Mouse (Mus musculus) ES-CJ7 (cell line): ENCODE measurements around the gene Tspan18.

Experiments used
- DNase-seq: peaks from one replicate; pipeline ENCODE4 v3.0.0; 2011; ENCODE audit warnings: low read depth, low spot score

Gene Tspan18

GRCm38 (mm10) chr2:93339373-93340106 is 5.2 kb upstream of the Tspan18 start:
- DNase-seq = no peak

DNA sequence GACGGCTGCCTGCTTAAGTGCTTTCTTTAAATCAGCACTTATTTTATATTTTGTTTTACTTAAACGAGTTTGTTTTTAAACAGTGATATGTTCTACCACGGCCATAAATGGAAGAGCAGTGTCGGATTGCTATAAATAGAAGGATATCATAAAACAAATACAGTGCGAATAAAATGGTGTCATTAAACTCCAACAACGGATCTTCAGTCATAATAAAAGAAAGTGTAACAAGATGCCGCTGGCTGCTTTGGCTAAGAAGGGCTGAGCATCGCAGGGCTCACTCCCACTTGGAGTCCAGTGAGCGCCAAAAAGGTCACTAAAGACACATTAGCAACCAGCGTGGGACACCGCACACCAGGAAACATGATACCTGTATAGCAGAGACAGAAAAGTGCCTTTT is 1.7 kb upstream of the Tspan18 start:
- no peak for DNase-seq

DNA sequence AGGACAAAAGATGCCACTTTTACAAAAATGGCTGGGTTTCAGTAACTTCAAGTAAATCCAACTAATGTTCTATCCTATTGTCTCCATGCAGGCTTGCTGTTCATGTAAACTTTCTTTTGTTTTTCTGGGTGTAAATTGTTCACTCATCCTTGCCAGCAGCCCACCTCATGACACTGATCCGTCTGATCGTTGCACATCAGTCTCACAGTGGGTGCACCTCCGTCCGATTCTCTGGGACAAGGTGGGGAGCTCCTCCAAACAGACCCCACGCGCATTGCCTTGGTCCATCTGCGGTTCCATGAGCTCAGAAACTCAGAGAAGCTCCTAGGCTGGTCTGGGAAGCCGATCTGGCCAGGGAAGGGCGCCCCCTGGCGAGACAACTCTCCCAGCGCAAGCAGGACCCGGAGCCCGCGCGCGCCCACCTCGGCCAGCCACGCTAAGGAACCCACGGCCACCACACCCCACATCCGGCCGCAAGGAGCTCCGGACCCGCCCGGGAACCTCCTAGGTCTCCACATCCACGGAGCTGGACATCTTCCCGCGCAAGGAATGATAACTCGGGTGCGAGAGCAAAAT is 976 bp downstream of the Tspan18 start:
- peak; percentile 60 for DNase-seq

DNA sequence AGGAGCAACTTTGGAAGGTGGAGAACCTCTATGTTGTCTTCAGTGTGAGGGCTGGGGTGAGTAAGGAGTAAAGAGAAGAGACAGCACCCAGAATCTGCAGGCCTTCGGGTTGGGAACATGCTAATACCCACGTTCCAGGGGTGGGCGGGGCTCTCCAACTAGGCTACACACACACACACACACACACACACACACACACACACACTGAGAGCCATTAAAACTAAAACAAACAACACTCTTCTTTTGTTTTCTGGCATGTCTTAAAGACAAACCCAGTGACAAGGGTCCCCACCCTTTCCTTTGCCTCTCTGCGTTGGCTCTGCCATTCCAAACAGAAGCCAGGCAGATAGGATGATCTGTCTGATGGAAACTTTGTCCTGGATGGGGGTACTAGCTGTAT is 2.0 kb downstream of the Tspan18 start:
- DNase-seq = no peak

DNA sequence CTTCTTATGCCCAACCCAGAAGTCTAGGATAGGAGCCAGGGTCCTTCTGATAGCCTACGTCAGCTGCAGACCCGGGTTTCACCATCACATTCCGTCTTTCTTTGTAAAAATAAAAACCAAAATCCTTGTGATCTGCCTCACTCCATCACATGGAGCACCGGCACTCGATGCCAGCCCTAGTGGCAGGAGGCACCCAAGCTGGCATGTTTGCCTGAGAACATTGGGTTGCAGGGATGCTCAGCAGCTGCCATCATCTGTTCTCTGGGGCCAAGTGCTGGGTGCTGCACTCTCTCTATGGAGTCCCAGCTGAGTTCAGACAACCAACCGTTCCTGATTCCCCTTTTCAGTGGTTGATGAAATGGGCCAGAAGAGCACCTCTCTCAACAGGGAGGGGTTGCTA is 3.2 kb downstream of the Tspan18 start:
- DNase-seq = no peak

DNA sequence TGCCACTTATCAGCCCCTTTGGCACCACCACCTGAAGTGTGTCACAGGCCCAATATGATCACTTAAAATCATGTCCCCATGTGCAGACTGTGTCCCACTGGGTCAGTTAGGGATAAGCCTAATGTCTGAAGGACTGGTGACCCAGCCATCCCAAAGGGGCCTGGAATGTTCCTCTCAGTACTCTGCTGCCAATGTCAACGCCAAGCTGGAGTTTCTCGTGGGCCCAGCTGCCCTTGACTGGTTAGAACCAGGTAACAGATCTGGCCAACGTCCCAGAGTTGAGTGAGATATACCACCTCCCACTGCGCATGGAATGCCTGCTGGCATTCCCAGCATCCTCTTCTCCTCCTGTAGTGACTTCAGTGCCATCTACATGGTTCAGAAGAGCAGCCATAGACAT is 5.2 kb downstream of the Tspan18 start:
- DNase-seq = no peak

DNA sequence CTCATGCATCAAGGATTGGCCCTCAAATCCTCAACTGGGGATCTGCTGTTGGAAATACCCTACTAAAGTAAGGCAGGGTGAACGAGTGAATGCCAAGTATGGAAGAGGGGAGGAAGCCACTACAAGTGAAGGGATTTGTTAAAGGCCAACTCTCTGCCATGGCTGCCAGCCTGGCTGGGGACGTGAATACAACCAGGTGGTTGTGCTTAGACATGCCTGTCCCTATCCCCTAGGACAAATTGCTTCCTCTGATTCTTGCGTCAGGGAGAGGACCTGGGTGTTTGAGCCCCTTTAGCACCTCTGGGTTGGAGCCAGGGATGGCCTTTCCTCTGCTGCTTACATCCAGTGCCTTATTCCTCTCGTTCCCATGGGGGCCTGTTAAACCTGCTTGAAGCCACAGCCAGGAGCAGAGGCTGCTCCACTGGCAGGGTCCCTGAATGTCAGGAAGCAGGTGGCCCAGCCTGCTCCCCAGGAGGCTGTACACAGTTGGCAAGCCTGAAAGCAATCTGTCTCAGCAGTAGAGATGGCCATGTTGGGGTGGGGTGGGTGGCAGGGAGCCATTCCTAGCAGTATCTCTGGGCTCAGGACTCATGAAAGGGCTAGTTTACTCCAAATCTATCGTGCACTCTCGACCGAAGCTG is 6.3 kb downstream of the Tspan18 start:
- no peak for DNase-seq

GRCm38 (mm10) chr2:93324681-93325080 is 9.6 kb downstream of the Tspan18 start:
- no peak for DNase-seq

DNA sequence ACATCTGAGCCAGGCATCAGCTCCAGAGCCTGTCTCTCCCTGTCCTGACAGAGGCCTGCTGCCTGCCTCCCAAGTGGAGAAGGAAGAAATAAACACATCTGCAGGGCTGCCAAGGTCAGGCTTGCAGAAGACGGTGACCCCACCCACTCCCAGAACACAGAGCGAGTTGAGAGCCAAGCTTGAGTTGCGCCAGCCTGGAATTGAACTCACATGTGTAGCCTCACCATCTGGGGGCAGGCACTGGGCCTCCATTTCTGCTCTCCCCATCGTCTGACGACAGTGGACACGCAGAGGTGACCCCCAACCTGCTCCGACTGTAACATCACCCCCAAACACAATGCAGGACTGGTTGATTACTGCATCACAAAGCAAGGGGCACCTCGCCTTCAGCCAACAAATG is 12.4 kb downstream of the Tspan18 start:
- peak; percentile 12 for DNase-seq

GRCm38 (mm10) chr2:93320267-93320666 is 14.0 kb downstream of the Tspan18 start:
- no peak for DNase-seq

DNA sequence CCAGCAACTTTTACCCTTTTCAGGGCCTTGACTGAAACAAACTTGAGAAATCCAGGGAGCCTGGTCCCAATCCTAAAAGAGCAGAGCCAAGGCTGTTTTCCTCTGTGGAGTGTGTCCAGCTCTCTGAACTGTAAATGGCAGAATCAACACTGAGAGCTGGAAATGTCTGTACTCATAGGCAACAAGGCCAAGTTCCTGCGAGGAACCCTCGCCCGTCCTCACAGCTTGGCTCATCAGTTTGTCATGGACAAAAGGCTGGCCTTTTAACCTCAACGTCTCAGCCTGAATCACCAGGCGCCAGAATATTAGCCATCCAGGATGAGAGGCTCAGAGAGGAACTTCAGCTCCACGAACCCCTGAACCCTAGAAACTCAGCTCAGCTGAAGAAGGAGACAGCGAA is 14.7 kb downstream of the Tspan18 start:
- DNase-seq = no peak

DNA sequence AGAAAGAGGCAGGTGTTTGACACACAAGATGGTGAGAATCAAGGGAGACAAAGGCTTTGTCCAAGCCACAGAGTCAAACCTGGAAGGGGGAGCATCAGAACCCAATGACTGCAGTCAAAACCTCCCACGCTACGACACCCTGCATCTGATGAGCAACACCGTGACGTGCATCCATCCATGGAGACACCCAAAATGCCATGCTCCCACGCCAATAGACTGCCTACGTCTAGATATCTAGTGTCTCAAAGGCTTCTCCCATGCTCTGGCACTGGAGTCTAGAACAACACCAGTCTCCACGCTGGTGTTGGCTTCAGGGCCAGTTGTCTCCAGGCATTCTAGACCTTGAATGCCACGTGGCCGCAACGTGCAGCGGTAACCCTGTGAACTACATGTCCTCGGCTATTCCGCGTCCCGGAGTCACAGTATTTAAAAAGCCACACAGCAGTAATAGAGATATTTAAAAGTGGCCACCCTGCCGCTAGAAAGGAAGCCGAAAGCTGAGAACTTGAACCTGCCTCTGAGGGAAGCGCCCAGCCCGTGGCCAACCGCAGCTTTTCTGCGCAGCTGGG is 15.4 kb downstream of the Tspan18 start:
- no peak for DNase-seq

- no peak for DNase-seq
Measured at GRCm38 (mm10) chr2:93313768-93314632, 20.3 kb downstream of the Tspan18 start.

DNA sequence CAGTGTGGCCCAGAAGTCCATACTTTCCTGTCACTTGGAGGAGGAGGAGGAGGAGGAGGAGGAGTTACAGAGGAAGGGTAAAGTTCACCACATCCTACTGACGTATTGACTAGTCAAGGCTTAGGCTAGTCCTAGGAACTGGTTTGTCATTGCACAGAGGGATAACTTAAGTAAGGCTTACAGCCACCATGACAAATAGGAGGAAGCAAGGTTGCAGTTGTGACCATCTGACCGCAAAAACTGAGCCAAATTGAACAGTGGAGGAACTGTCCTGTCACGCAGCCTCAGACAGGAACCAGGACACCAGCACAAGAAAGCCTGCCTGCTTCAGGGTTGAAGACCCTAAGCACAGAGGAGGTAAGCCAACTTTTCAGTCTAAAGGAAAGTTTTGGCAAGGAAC is 21.8 kb downstream of the Tspan18 start:
- no peak for DNase-seq

DNA sequence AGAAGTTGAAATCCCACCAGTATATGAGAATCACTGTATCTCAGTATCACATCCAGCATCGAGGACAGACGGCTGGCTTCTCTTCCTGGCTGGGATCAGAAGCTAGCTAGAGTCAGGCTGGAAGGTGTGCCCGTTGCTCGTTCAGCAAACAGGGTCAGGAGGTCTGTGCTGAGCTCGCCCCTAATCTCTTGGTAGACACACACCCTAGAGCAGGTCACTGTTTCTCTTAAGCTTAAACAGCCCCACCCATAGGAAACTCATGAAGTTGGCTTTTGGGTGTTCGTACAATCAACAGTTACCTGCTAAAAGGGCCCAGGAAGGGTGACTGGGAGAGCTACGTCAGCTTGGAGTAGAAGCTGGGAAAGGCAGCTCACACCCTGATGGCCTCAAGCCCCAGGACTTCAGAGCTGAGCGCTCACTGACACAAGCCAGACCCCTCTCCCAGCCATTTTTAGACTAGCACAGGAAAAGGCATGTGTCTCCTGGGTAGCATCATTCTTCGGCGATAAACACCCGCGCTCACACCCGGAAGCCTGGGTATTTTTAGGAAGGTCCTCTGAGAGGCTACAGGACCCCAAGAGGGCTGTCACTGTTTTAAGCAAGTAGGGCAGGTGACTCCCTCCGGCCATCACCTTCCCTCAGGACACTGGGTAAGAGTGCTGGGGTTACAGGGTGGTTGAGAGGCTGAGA is 24.4 kb downstream of the Tspan18 start:
- DNase-seq = no peak

- DNase-seq = no peak
Measured at GRCm38 (mm10) chr2:93306898-93307297, 27.4 kb downstream of the Tspan18 start.

DNA sequence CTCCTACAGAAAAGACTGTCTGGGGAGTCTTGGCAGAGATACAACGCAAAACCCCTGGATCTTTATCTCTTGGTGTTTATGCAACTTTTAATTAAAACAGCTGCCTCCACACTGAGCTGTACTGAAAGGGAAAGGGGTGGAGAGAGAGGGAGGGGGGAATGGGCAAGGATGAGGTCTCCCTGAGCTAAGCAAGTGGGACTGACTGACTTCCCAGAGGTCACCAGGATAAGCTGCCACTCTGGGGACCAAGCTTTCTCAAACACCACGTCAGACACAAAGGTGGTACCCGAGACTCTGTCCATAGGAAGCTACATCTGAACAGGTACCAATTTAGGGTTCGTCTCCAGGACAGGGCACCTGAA is 30.1 kb downstream of the Tspan18 start:
- no peak for DNase-seq

DNA sequence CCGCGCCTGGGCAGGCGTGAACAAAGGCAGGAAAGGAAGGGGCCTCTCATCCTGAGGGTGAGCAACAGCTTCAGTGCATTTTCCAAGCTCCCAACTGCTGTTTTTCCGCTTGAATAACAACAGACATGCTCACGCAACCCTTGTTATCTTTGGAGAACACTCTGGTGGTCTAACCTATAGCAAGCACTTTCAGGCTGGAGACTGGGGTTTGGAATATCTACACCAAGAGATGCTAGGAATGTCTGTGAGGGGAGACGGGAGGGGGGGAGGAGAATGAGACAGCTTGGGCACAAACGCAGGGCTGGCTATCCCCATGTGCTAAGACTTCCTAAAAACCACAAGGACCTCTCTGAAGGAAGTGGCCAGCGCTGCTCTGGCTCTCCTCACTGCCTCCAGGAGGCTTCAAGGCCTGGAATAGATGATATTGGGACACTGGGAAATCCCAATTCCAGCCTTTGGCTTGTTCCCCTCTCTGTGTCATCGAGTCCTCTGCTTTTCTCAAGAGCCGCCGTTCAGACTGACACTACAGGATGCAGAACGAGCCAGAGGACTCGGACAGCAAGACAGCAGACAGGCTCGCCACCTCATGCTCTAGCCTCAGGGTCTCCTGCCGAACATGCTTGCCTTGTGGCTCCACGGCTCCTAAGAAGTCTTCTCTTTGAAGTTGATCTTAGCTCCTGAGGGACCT is 30.6 kb downstream of the Tspan18 start:
- no peak for DNase-seq

- DNase-seq = no peak
Measured at GRCm38 (mm10) chr2:93303260-93303584, 31.1 kb downstream of the Tspan18 start.

- no peak for DNase-seq
Measured at GRCm38 (mm10) chr2:93297656-93298055, 36.6 kb downstream of the Tspan18 start.
